Mouse (Mus musculus) limb, embryonic 11.5 days (tissue): ENCODE measurements around the gene Mbl2. TPM values are rescaled to one million over a fixed set of nuclear protein-coding genes. Genes with fewer than 3 reads are reported as not detected.
"Not testable (repeated sequence)": the region's sequence is repeated elsewhere in the genome, so short reads cannot be mapped to it uniquely, and the experiment has no call there.

ENCODE experiments used
- ATAC-seq: fragments of 200-750 bp; cut with Nextera tagmentation; 2 replicates; pipeline ENCODE4 v1.8.0; 2017; ENCODE audit warnings: low read depth; ENCODE audit not compliant: insufficient number of reproducible peaks, low FRiP score, low TSS enrichment
- DNase-seq: peaks from one replicate; pipeline ENCODE4 v3.0.0-alpha.2; 2015; ENCODE audit warnings: low spot score
- H3K27ac ChIP-seq: fragments of 300-500 bp; sonication (generic); replicated peaks from 2 replicates; pipeline ENCODE4 v1.5.1; 2014; ENCODE audit warnings: low read depth, mild to moderate bottlenecking, low read length
- H3K27me3 ChIP-seq: fragments of 300-500 bp; sonication (generic); 2 replicates; pipeline ENCODE4 v1.6.1; 2014; ENCODE audit warnings: mild to moderate bottlenecking, low read length, mixed read lengths; ENCODE audit not compliant: control insufficient read depth, insufficient read depth
- H3K36me3 ChIP-seq: fragments of 300-500 bp; sonication (generic); 2 replicates; pipeline ENCODE4 v1.6.1; 2014; ENCODE audit warnings: mild to moderate bottlenecking, low read length, moderate library complexity, mixed read lengths; ENCODE audit not compliant: control insufficient read depth, insufficient read depth
- H3K4me1 ChIP-seq: fragments of 300-500 bp; sonication (generic); 2 replicates; pipeline ENCODE4 v1.6.1; 2014; ENCODE audit warnings: low read length, mixed read lengths; ENCODE audit not compliant: control insufficient read depth, insufficient read depth
- H3K4me2 ChIP-seq: fragments of 300-500 bp; sonication (generic); 2 replicates; pipeline ENCODE4 v1.6.1; 2014; ENCODE audit warnings: low read depth, mild to moderate bottlenecking, moderate library complexity; ENCODE audit not compliant: severe bottlenecking
- H3K4me3 ChIP-seq: fragments of 300-500 bp; sonication (generic); 2 replicates; pipeline ENCODE4 v1.5.1; 2014; ENCODE audit warnings: low read depth, low read length
- H3K9ac ChIP-seq: fragments of 300-500 bp; sonication (generic); 2 replicates; pipeline ENCODE4 v1.6.1; 2014; ENCODE audit warnings: mild to moderate bottlenecking, low read length
- H3K9me3 ChIP-seq: fragments of 300-500 bp; sonication (generic); 2 replicates; pipeline ENCODE4 v1.6.1; 2016; ENCODE audit warnings: low read length; ENCODE audit not compliant: control insufficient read depth
- WGBS: fragments of 180-500 bp; shearing (Covaris S2); extraction: QIAGEN DNeasy Blood & Tissue Kit; methylation state at CpG from one replicate; pipeline ENCODE4 v1.1.7; 2014; 5-methylcytosine and 5-hydroxymethylcytosine counted together
- polyA plus RNA-seq: library from polyadenylated mRNA; unstranded; fragments of >200 nt; fragmentation: Nextera tagmentation; extraction: Ambion mirVana; gene quantifications from 2 replicates; pipeline ENCODE4 v1.2.1, GENCODE M21; 2014

Mbl2 gene
- not detected in 2 replicates for polyA plus RNA-seq

DNA sequence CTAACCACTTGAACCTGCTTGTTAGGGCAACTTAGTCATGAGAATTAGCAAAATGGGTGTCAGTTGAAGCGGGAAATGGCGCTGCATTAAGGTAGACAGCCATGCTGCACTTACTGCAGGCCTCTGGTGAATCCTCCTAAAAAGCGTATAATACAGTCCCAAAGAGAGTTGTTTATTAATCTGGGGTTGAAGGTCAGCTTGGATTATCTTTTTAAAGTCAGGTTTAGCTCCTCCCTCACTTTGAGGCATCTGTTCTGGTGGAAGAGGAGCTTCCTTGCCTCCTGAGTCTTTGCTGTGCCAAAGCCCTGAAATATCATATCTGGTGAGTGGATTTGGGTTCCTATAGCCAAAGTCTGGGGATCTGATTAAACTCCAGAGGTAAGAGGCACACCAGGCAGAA lies at the start of gene Mbl2:
Mbl2 (plus strand) TSS at position 252 of the 400 bp plus-strand sequence.
- no peak within 1 kb of the TSS for H3K27ac ChIP-seq
- H3K4me3 ChIP-seq = no peak within 1 kb of the TSS
- no peak within 1 kb of the TSS for H3K4me2 ChIP-seq
- H3K36me3 ChIP-seq = no peaks in the 10 kb centered on the region
- H3K9me3 ChIP-seq = no peaks in the 10 kb centered on the region
- ATAC-seq (no peak), DNase-seq (no peak)
- no peak within 1 kb of the TSS for H3K9ac ChIP-seq
- 81% methylated on average over 3 of the region's 3 CpGs for WGBS
- H3K27me3 ChIP-seq = no peaks in the 10 kb centered on the region
- H3K4me1 ChIP-seq = no peaks in the 10 kb centered on the region

DNA sequence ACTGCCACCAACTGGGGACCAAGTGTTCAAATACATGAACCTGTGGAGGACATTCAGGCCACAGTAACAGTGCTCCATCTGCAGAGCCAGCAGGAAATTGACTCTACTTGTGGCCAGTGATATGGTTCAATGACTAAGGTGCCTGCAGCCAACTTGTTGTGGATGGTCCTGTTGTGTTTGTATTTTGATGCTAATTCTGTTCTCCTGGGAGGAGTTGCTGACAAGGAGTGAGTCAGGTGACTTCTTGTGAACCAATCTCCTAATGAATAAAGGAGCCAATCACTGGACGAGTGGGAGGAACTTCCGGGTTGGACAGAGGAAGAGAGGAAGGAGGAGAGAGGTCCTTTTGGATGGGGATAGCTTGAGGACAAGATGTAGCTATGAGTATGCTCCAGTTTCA lies 47.2 kb upstream of the Mbl2 start:
- Histone ChIP-seq H3K4me1 (no peaks in the 10 kb centered on the region), H3K36me3 (no peaks in the 10 kb centered on the region), H3K4me3 (no peak overlapping the region), H3K9me3 (no peaks in the 10 kb centered on the region; the same call in 1 of the 2 replicates), H3K27me3 (no peaks in the 10 kb centered on the region), H3K9ac (no peak overlapping the region), H3K4me2 (no peak overlapping the region), H3K27ac (no peak overlapping the region)
- ATAC-seq (no peak), DNase-seq (no peak)
- WGBS = 87% methylated on average over 2 of the region's 2 CpGs

DNA sequence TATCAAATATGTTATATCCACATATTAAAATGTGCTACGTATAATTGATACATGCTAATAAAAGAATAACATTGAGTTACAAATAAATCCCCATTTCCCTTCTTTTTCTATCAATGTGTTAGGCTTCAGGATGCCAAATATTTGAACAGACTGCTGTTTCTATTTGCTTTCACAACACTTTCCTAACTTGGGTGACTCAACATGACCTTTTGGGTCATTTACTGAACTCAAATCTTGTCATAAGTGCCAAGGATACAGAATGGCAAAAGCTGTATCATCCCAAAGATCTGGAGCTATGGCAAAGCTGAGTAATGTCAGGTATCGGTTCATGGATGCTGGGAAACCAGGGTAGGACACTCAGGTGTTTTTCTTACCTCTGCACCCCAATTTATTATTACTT lies 45.5 kb upstream of the Mbl2 start:
- Histone ChIP-seq H3K4me1 (no peaks in the 10 kb centered on the region), H3K9ac (no peak overlapping the region), H3K27ac (no peak overlapping the region), H3K9me3 (no peaks in the 10 kb centered on the region; the same call in 1 of the 2 replicates), H3K36me3 (no peaks in the 10 kb centered on the region), H3K27me3 (no peaks in the 10 kb centered on the region), H3K4me2 (no peak overlapping the region), H3K4me3 (no peak overlapping the region)
- 85% methylated on average over 2 of the region's 2 CpGs for WGBS
- no peak for ATAC-seq
- no peak for DNase-seq

DNA sequence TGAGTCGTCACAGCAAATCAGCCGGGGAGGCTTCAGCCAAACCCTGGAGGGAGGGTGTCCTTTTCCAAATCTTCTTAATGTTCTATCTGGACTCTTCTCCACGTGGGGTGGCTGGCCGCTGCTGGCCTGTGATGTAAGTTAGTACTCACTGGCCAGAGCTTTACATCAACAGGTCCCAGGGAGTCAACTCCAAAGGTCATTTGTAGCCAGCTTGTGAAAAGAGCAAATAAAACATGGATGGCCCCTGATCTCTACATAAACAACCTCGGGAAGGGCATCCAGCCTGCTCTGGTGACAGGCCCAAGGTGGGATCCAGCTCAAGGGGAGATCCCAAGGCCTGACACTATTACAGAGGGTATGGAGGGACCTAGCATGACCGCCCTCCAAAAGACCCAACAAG lies 37.7 kb upstream of the Mbl2 start:
- no peaks in the 10 kb centered on the region for H3K4me1 ChIP-seq
- ATAC-seq (no peak), DNase-seq (no peak)
- no peak overlapping the region for H3K27ac ChIP-seq
- no peaks in the 10 kb centered on the region for H3K27me3 ChIP-seq
- H3K4me2 ChIP-seq = no peak overlapping the region
- WGBS = 72% methylated on average over 6 of the region's 6 CpGs
- H3K4me3 ChIP-seq = no peak overlapping the region
- no peaks in the 10 kb centered on the region for H3K36me3 ChIP-seq
- no peak overlapping the region for H3K9ac ChIP-seq
- H3K9me3 ChIP-seq = no peaks in the 10 kb centered on the region

DNA sequence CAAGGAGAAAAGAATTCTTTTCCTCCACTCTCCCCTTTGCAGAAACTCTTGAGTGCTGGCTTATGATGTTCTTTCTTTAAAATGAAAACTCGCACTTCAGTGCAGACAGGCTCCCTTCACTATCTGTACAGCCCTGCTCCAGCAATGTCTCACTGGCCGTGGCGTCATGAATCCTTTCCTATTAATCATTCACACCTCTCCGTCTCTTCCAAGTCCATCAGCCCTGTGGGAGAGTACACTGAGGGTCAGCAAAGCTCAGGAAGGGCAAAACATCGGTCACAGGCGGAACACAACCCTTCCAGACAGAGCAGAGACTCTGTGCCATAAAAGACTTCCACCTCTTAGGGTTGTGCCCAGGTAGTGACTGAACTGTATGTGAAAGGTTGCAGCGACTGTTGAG lies 30.6 kb upstream of the Mbl2 start:
- Histone ChIP-seq H3K27me3 (no peaks in the 10 kb centered on the region), H3K27ac (no peak overlapping the region), H3K4me3 (no peak overlapping the region), H3K4me1 (no peaks in the 10 kb centered on the region), H3K4me2 (no peak overlapping the region), H3K36me3 (no peaks in the 10 kb centered on the region), H3K9ac (no peak overlapping the region), H3K9me3 (no peaks in the 10 kb centered on the region)
- DNase-seq = no peak
- ATAC-seq = no peak
- 45% methylated on average over 7 of the region's 7 CpGs for WGBS

DNA sequence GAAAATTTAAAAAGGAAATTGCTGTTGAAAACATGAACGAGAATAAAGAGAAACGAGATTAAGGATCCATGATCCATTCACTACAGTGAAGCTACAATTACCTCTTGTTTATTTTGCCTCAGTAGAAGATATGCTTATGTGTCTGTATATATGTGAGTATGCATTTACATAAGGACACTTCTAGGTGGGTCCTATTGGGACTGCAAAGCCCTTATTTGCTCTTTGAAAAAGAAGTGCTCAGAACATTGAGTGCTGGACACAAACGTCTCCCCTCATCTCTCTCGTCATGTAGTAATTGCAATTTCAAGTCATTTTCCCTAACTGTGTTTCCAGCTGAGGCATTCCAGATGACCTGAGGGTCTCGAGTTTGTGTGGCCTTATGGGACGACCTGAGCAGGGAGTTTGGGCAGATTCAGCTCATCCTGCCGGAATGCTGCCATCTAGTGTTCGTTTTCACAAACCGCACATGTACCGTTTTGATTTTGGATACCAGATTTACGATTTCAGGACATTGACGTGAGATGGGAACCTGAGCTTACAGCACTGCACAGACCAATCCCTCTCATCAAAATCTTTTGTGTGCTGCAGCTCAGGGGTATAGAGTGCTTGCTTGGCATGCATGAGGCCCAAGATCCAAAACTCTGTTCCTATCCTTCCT lies 27.5 kb upstream of the Mbl2 start:
- ATAC-seq (no peak), DNase-seq (peak; percentile 80)
- H3K27me3 ChIP-seq = no peaks in the 10 kb centered on the region
- no peak overlapping the region for H3K4me3 ChIP-seq
- WGBS = 19% methylated on average over 12 of the region's 12 CpGs
- no peak overlapping the region for H3K9ac ChIP-seq
- H3K4me1 ChIP-seq = no peaks in the 10 kb centered on the region
- no peaks in the 10 kb centered on the region for H3K9me3 ChIP-seq
- no peak overlapping the region for H3K27ac ChIP-seq
- H3K36me3 ChIP-seq = no peaks in the 10 kb centered on the region
- no peak overlapping the region for H3K4me2 ChIP-seq

DNA sequence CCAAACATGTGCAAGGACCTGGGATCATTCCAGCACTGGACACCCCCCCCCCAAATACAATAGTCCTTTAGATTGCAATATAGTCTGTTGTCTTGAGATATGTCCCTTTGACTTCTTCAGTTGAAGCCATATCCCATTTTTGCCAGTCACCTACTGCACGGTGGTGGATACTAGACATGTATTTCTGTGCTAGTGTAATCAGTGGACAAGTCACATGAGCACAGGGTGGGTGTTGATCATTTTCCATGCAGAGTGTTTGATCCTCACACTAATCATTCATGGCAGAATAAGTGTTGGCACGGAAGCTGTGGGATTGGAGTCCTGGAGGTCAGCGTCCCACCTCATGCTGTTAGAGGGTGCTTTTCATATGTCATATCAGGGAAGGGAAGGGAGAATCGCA lies 26.9 kb upstream of the Mbl2 start:
- Histone ChIP-seq H3K27ac (no peak overlapping the region), H3K9ac (no peak overlapping the region), H3K36me3 (no peaks in the 10 kb centered on the region), H3K9me3 (no peaks in the 10 kb centered on the region), H3K4me2 (no peak overlapping the region), H3K4me1 (no peaks in the 10 kb centered on the region), H3K4me3 (no peak overlapping the region), H3K27me3 (no peaks in the 10 kb centered on the region)
- WGBS = 83% methylated on average over 4 of the region's 4 CpGs
- ATAC-seq = no peak
- no peak for DNase-seq

DNA sequence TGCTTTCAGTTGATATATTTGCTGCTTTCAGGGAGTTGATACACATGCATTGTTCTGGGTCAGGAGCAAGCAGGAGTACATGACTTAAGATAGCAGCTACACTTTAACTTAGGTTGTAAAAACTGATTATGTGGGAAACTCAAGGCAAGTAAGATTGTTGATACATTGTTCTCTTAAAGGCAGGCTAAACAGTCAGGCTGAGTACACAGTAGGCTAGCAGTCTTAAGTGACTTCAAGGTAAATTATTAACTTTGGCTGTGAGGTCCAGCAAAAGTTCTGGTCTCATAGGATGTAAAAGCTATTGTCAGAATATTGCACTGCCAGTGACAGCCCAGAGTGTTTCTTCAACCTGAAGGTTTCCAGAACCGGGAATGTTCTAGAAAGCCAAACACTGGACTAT lies 25.8 kb upstream of the Mbl2 start:
- DNase-seq (no peak), ATAC-seq (no peak)
- Histone ChIP-seq H3K4me2 (no peak overlapping the region), H3K27me3 (no peaks in the 10 kb centered on the region), H3K9me3 (no peaks in the 10 kb centered on the region), H3K4me1 (no peaks in the 10 kb centered on the region), H3K4me3 (no peak overlapping the region), H3K36me3 (no peaks in the 10 kb centered on the region), H3K27ac (no peak overlapping the region), H3K9ac (no peak overlapping the region)
- WGBS = 92% methylated on average over 1 of the region's 1 CpGs

DNA sequence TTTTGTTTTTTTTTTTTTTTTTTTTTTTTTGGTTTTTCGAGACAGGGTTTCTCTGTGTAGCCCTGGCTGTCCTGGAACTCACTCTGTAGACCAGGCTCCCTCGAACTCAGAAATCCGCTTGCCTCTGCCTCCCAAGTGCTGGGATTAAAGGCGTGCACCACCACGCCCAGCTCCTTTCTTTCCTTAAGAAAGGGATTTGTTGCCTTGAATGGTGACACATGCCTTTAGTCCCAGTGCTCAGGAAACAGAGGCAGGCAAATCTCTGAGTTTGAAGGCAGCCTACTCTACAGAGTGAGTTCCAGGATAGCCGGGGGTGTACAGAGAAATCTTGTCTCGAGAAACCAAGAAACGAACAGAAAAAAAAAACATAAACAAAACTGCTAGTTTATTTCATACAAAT lies 23.7 kb upstream of the Mbl2 start:
- ATAC-seq, H3K9ac ChIP-seq, H3K4me2 ChIP-seq, H3K4me1 ChIP-seq, DNase-seq, H3K36me3 ChIP-seq, H3K27me3 ChIP-seq, H3K4me3 ChIP-seq, H3K27ac ChIP-seq, H3K9me3 ChIP-seq: not testable (repeated sequence)
- 93% methylated on average over 7 of the region's 8 CpGs for WGBS
